Mouse (Mus musculus) limb, embryonic 12.5 days (tissue): ENCODE results near the gene Tubal3. TPM values are rescaled to one million over a fixed set of nuclear protein-coding genes. Genes with fewer than 3 reads are reported as not detected.

Experiments used
- ATAC-seq: fragments of 200-750 bp; cut with Nextera tagmentation; 2 replicates; pipeline ENCODE4 v1.8.0; 2017; ENCODE audit warnings: low read depth, moderate TSS enrichment; ENCODE audit not compliant: insufficient number of reproducible peaks, insufficient read depth, low FRiP score, low TSS enrichment
- H3K27ac ChIP-seq: fragments of 300-500 bp; sonication (generic); 2 replicates; pipeline ENCODE4 v1.5.1; 2016; ENCODE audit warnings: mild to moderate bottlenecking, moderate library complexity
- H3K27me3 ChIP-seq: fragments of 300-500 bp; sonication (generic); 2 replicates; pipeline ENCODE4 v1.6.1; 2016; ENCODE audit warnings: mild to moderate bottlenecking, moderate library complexity
- H3K36me3 ChIP-seq: fragments of 300-500 bp; sonication (generic); 2 replicates; pipeline ENCODE4 v1.6.1; 2016; ENCODE audit warnings: mild to moderate bottlenecking, moderate library complexity
- H3K4me1 ChIP-seq: fragments of 300-500 bp; sonication (generic); replicated peaks from 2 replicates; pipeline ENCODE4 v1.6.1; 2016
- H3K4me2 ChIP-seq: fragments of 300-500 bp; sonication (generic); 2 replicates; pipeline ENCODE4 v1.6.1; 2016; ENCODE audit warnings: mild to moderate bottlenecking, moderate library complexity
- H3K4me3 ChIP-seq: fragments of 300-500 bp; sonication (generic); replicated peaks from 2 replicates; pipeline ENCODE4 v1.5.1; 2016; ENCODE audit warnings: mild to moderate bottlenecking
- H3K9ac ChIP-seq: fragments of 300-500 bp; sonication (generic); replicated peaks from 2 replicates; pipeline ENCODE4 v1.6.1; 2016; ENCODE audit warnings: mild to moderate bottlenecking, moderate library complexity
- H3K9me3 ChIP-seq: fragments of 300-500 bp; sonication (generic); 2 replicates; pipeline ENCODE4 v1.6.1; 2016; ENCODE audit warnings: mild to moderate bottlenecking, moderate library complexity
- WGBS: fragments of 180-500 bp; shearing (Covaris S2); methylation state at CpG from one replicate; pipeline ENCODE4 v1.1.7; 2016; 5-methylcytosine and 5-hydroxymethylcytosine counted together
- polyA plus RNA-seq: library from polyadenylated mRNA; unstranded; fragments of >200 nt; fragmentation: Nextera tagmentation; extraction: Ambion mirVana; gene quantifications from 2 replicates; pipeline ENCODE4 v1.2.1, GENCODE M21; 2016

The Tubal3 gene
- polyA plus RNA-seq, 1 experiment from 2014 or later = not detected

DNA sequence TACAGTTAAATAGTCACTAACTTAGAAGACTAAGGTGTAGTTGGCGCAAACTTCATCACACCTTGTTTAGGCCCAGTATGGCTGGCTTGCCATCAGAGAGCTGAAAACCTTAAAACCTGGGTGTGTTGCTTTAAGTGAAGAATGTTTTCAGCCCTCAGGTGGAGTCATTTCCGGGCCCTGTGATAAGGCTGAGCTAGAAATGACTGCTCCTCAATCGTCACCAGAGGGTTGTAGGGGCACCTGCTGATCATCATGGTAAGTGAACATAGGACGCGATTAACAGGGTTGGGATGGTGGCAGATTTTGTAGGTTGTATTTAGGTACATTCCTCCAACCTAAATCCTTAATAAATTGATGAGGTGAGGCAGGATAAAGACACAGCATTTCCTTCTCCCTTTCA lies 6.4 kb downstream of the Tubal3 start:
- Histone ChIP-seq H3K9ac (no peak overlapping the region), H3K4me2 (no peak overlapping the region), H3K4me1 (no peaks in the 10 kb centered on the region), H3K36me3 (no peaks in the 10 kb centered on the region), H3K27me3 (no peaks in the 10 kb centered on the region), H3K9me3 (no peaks in the 10 kb centered on the region), H3K4me3 (no peak overlapping the region), H3K27ac (no peak overlapping the region)
- no peak for ATAC-seq
- WGBS = 84% methylated on average over 5 of the region's 5 CpGs

DNA sequence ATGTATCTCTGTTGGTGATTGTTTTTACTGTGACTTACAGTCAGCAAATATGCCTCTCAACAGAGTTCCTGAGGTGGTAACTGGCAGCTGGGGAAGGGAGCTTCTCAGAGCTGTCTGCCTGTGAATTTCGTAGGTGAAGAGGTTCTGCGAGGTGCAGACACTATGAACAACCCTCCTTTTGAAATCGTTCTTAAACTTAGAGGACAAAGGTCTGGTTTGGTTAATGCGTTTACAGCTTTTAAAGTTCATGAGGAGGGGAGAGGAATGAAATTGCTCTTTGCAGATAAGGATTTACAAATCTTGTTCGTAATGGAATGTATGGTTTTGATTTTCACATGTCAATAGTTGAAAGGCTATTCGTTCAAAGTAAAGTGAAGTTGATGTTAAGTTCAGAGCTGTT lies 7.6 kb downstream of the Tubal3 start:
- Histone ChIP-seq H3K9me3 (no peaks in the 10 kb centered on the region), H3K27ac (no peak overlapping the region), H3K4me3 (no peak overlapping the region), H3K4me1 (no peaks in the 10 kb centered on the region), H3K27me3 (no peaks in the 10 kb centered on the region; the same call in 1 of the 2 replicates), H3K4me2 (no peak overlapping the region), H3K36me3 (no peaks in the 10 kb centered on the region), H3K9ac (no peak overlapping the region)
- 76% methylated on average over 6 of the region's 6 CpGs for WGBS
- ATAC-seq = no peak

GRCm38 (mm10) chr13:3926046-3926445 lies 8.0 kb downstream of the Tubal3 start:
- Histone ChIP-seq H3K9ac (no peak overlapping the region), H3K36me3 (no peaks in the 10 kb centered on the region), H3K4me2 (no peak overlapping the region), H3K9me3 (no peaks in the 10 kb centered on the region), H3K27ac (no peak overlapping the region), H3K4me1 (no peaks in the 10 kb centered on the region), H3K27me3 (no peaks in the 10 kb centered on the region; the same call in 1 of the 2 replicates), H3K4me3 (no peak overlapping the region)
- ATAC-seq = no peak
- WGBS = 88% methylated on average over 6 of the region's 6 CpGs

DNA sequence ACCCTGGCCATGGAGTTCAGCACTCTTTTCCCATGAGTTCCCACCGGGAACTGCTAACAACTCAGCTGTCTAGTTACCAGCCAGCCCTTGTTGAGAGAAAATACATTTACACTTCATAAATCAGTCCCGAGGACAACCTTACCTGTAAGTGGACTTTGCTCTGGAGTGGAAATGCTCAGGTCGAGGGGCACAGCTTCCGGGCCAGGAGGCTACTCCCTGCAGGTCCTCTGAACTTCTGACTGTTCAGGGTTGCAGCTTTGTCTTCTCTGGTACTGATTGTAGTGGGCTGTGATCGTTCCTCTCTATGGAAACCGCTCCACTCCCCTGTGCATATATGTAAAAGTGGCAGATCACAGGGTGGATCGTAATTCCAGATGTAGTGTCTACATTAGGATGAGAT lies 26.6 kb downstream of the Tubal3 start:
- ATAC-seq = no peak
- H3K27me3 ChIP-seq = 0 out of 2 replicates have a peak, but pooled peaks cover 4% of the 10 kb centered on the region
- no peaks in the 10 kb centered on the region; the same call in 1 of the 2 replicates for H3K4me1 ChIP-seq
- no peaks in the 10 kb centered on the region for H3K36me3 ChIP-seq
- 45% methylated on average over 7 of the region's 7 CpGs for WGBS
- H3K4me2 ChIP-seq = peak overlapping the region; percentile 8; the same call in 1 of the 2 replicates
- H3K27ac ChIP-seq = no peak overlapping the region
- no peaks in the 10 kb centered on the region for H3K9me3 ChIP-seq
- H3K4me3 ChIP-seq = no peak overlapping the region
- H3K9ac ChIP-seq = no peak overlapping the region

DNA sequence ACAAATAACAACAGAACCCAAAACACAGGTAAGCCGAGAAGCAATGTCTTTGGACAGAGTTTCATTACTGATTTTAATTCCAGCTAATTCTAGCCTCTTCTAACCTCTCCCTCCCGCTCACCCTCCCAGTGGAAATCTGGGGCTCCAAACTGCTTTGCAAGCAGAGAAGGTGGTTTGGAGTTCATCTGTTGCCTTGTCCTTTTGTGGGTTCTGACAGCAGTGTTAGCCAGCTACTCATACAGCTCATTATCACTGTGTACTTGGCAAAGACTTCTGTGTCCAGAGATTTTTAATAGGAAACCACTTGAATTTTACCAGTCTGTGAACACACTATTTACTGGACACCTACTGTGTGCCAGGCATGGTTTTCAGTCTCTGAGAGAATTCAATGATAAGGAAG lies 27.2 kb downstream of the Tubal3 start, which contains the start of gene Ucn3:
Ucn3 (minus strand) TSS at position 101 of the 400 bp plus-strand sequence.
- WGBS = 45% methylated on average over 2 of the region's 2 CpGs

GRCm38 (mm10) chr13:3947267-3947666 lies 29.2 kb downstream of the Tubal3 start:
- no peak overlapping the region for H3K4me2 ChIP-seq
- 93% methylated on average over 4 of the region's 4 CpGs for WGBS
- H3K4me3 ChIP-seq = no peak overlapping the region
- H3K9me3 ChIP-seq = no peaks in the 10 kb centered on the region
- no peaks in the 10 kb centered on the region for H3K36me3 ChIP-seq
- H3K9ac ChIP-seq = no peak overlapping the region
- ATAC-seq = no peak
- no peaks in the 10 kb centered on the region; the same call in 1 of the 2 replicates for H3K4me1 ChIP-seq
- 0 out of 2 replicates have a peak, but pooled peaks cover 4% of the 10 kb centered on the region for H3K27me3 ChIP-seq
- no peak overlapping the region for H3K27ac ChIP-seq

More for the DNA sequence above, 27.2 kb downstream of the Tubal3 start, which contains the start of gene Ucn3:
- H3K4me2 ChIP-seq = peak within 1 kb of the TSS; percentile 8; the same call in 1 of the 2 replicates
- H3K9me3 ChIP-seq = no peaks in the 10 kb centered on the region
- H3K9ac ChIP-seq = no peak within 1 kb of the TSS
- no peak within 1 kb of the TSS for H3K4me3 ChIP-seq
- H3K36me3 ChIP-seq = no peaks in the 10 kb centered on the region
- H3K4me1 ChIP-seq = no peaks in the 10 kb centered on the region; the same call in 1 of the 2 replicates
- H3K27me3 ChIP-seq = 0 out of 2 replicates have a peak, but pooled peaks cover 4% of the 10 kb centered on the region
- H3K27ac ChIP-seq = no peak within 1 kb of the TSS
- ATAC-seq = no peak

- Histone ChIP-seq H3K4me1 (no peaks in the 10 kb centered on the region; the same call in 1 of the 2 replicates), H3K4me2 (no peak overlapping the region), H3K4me3 (no peak overlapping the region), H3K36me3 (no peaks in the 10 kb centered on the region), H3K9ac (no peak overlapping the region), H3K27ac (no peak overlapping the region), H3K9me3 (no peaks in the 10 kb centered on the region), H3K27me3 (0 out of 2 replicates have a peak, but pooled peaks cover 4% of the 10 kb centered on the region)
- 88% methylated on average over 4 of the region's 4 CpGs for WGBS
- ATAC-seq = no peak
Measured at GRCm38 (mm10) chr13:3949477-3949876, 31.4 kb downstream of the Tubal3 start.

GRCm38 (mm10) chr13:3951198-3951914 lies 33.3 kb downstream of the Tubal3 start:
- Histone ChIP-seq H3K9me3 (no peaks in the 10 kb centered on the region), H3K27me3 (0 out of 2 replicates have a peak, but pooled peaks cover under 1% of the 10 kb centered on the region), H3K4me3 (no peak overlapping the region), H3K36me3 (no peaks in the 10 kb centered on the region), H3K9ac (no peak overlapping the region), H3K27ac (no peak overlapping the region), H3K4me2 (no peak overlapping the region), H3K4me1 (no peaks in the 10 kb centered on the region)
- WGBS = 80% methylated on average over 6 of the region's 6 CpGs
- ATAC-seq = no peak

GRCm38 (mm10) chr13:3968849-3969248 lies 50.8 kb downstream of the Tubal3 start:
- Histone ChIP-seq H3K27ac (no peak overlapping the region), H3K9me3 (no peaks in the 10 kb centered on the region), H3K9ac (no peak overlapping the region), H3K4me3 (no peak overlapping the region), H3K27me3 (no peaks in the 10 kb centered on the region), H3K36me3 (no peaks in the 10 kb centered on the region), H3K4me2 (no peak overlapping the region), H3K4me1 (no peaks in the 10 kb centered on the region)
- no peak for ATAC-seq
- 97% methylated on average over 4 of the region's 4 CpGs for WGBS
